Mouse (Mus musculus): Measurements from ENCODE around the gene Zfp935.
"Not testable (repeated sequence)": the region's sequence is repeated elsewhere in the genome, so short reads cannot be mapped to it uniquely, and the experiment has no call there.

The Zfp935 gene

DNA sequence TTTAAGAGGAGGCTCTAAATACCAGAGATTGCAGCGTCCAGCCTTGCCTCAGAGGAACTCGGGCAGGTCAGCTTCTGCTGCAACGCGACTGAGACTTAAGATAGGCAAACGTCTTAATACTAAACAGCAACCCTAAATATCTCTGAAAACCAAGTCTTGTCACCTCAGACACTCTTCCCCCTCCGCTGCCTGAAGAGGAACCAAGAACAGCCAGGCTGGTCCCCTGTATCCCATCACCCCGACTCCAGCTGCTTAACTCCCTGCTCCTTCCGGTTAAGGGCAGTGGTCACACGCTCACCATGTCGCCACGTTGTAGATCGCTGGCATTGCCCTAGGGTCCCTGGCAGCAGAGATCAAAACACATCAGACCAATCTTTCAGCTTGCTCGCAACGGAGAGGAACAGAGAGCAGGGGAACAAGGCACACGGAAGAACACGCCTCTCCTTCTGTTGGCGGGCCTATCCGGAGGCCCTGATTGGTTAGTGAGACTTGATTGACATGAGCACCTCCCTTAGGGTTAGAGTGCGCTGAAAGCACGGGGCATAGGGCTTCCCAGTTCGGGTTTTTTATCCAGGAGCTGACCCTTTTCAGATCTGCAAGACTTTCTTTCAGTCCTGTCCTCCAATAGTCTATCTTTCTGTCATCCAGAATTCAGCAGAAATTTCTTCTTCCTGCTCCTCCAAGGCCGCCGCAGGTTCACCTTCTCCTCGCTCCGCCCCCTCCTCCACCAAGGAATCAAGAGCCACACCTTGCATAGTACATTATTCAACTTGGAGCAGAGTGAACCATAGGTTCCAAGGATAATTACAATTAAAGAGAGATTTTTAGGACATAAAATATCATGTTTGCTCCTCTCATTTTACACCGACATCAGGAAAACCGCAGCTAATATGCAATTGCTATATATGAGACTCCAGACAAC, at the start of gene Zfp935:
Gene Zfp935 (minus strand): TSS at position 323 of the 922 bp plus-strand sequence.
- DNase-seq (ENCODE audit: extremely low spot score, low read depth, low spot score): peak; percentile 3

GRCm38 (mm10) chr13:62571099-62571498, 12.8 kb upstream of the Zfp935 start, which contains the start of gene Zfp934:
Gene Zfp934, minus strand, starts transcription at chr13:62571199.
- not testable (repeated sequence) for DNase-seq (ENCODE audit: extremely low spot score, low read depth, low spot score)

- not testable (repeated sequence) for DNase-seq (ENCODE audit: extremely low spot score, low read depth, low spot score)
These were observed 3.4 kb upstream of the Zfp935 start for GRCm38 (mm10) chr13:62561696-62562095.

DNA sequence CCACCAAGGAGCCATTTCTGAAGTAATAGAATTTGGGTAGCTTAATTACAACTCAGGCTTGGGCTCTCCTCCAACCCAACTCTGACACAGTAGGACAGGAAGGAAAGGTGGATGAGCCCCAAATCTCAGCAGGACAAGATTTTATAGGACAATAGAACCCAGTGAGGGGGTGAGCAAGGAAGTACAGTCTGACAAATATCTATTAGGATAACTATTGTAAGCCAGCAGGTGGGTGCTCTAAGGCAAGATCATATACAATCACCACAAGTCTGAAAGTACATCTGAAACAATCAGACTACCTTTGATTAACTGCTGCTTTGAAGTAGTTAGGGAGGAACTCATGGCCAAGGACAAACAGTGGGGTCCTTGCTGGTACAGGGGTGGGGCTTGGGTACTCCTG, 28.2 kb downstream of the Zfp935 start:
- not testable (repeated sequence) for DNase-seq (ENCODE audit: extremely low spot score, low read depth, low spot score)

- DNase-seq (ENCODE audit: extremely low spot score, low read depth, low spot score): not testable (repeated sequence)
These were observed 47.5 kb downstream of the Zfp935 start for GRCm38 (mm10) chr13:62510641-62511420.

DNA sequence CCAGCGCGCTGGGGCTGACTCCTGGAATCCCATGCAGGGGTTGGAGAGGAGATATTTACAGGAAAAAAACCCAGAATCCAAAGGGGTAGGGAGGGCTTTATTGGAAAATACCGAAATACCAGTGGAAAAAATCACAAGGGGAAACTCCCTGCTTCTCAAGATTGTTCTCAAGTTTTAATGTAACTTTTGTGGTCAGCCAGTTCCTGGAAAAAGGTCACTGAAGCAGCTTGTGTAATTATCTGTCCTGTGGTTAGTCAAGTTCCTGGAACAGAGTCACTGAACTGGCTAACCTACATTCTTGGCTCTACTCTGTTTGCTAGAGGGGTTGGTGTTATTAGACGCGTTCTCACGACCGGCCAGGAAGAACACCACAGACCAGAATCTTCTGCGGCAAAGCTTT, 85.7 kb downstream of the Zfp935 start:
- DNase-seq (ENCODE audit: extremely low spot score, low read depth, low spot score): not testable (repeated sequence)

DNA sequence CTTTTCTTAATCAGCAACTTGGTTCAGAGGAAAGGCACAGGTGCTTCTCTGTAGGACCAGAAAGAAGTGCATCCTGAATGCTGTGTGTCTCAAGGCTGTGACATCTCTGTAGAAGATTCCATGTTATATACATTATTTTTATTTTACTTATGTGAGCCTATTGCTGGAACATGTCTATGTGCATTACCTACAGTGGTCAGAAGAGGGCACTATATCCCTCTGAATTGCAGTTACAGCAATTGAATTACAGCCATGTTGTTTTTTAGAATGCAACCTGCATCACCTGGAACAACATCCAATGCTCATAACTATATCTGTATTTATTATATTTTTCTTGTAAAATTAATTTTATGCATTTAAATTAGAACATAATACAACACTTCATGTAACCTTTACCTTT, 88.4 kb downstream of the Zfp935 start:
- peak; percentile 52 for DNase-seq (ENCODE audit: extremely low spot score, low read depth, low spot score)

DNA sequence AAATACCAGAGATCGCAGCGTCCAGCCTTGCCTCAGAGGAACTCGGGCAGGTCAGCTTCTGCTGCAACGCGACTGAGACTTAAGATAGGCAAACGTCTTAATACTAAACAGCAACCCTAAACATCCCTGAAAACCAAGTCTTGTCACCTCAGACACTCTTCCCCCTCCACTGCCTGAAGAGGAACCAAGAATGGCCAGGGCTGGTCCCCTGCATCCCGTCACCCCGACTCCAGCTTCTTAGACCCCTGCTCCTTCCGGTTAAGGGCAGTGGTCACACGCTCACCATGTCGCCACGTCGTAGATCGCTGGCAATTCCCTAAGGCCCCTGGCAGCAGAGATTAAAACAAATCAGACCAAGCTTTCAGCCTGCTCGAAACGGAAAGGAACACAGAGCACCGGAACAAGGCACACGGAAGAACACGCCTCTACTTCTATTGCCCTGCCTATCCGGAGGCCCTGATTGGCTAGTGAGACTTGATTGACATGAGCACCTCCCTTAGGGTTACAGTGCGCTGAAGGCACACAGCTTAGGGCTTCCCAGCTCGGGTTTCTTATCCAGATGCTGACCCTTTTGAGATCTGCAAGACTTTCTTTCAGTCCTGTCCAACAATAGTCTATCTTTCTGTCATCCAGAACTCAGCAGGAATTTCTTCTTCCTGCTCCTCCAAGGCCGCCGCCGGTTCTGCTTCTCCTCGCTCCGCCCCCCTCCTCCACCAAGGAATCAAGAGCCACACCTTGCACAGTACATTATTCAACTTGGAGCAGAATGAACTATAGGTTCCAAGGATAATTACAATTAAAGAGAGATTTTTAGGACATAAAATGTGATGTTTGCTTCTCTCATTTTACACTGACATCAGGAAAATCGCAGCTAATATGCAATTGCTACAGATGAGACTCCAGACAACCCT, 91.6 kb downstream of the Zfp935 start, which contains the start of gene Gm49359:
Gene Gm49359 (minus strand): TSS at position 409 of the 911 bp plus-strand sequence.
- DNase-seq (ENCODE audit: extremely low spot score, low read depth, low spot score): peak; percentile 72
